Mouse (Mus musculus) kidney, adult 18-20 months (tissue): ENCODE results near the gene Cyp2t4.
A peak's percentile ranks its signal among the peaks of the same experiment; 100 is the strongest.

ENCODE experiments used
- DNase-seq: peaks from one replicate; pipeline ENCODE4 v3.0.0; 2021

Gene Cyp2t4

DNA sequence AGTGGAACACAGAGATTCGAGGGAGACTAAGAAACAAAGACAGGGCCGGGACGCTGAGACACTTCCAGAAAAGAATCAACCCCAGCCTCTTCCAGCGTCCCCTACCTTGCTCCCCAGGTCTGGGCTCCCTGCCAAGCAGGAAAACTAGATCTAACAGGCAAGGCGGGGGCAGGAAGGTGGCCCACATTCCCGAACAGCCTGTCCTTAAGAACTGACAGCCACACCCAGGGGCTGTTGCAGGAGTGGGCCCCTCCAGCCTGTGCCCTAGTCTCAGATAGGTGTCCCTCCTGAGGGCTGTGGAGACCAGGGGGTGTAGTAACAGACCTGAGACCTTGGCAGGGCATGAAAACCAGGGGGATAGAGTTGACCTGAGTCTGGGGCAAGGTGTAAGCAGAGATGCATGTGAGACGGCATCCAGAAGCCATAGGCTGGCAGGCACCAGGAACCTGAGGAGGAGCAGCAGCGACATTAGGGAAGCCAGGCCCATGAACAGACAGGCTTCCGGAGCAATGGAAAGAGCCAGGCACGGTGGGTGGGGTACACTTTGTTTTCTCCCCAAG lies at the start of gene Cyp2t4:
Gene Cyp2t4 (plus strand): TSS at position 510 of the 560 bp plus-strand sequence.
- DNase-seq = peak; percentile 66

DNA sequence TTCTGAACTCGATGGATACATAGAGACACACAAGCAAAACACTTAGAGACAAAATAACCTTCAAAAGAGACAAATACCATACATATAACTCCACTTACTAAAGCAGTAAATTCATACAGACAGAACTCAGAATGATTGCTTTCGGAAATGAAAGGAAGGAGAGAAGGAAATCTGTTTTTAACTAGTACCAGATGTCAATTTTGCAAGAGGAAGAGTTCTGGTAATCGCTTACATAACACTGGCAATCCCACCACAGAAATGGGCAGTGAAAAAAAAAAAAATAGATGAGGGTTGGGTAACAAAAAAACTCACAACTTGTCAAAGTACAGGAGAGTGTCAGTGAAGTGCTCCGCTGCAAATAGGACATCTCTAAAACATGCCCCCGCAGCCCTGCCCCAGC lies 48.6 kb upstream of the Cyp2t4 start:
- no peak for DNase-seq

DNA sequence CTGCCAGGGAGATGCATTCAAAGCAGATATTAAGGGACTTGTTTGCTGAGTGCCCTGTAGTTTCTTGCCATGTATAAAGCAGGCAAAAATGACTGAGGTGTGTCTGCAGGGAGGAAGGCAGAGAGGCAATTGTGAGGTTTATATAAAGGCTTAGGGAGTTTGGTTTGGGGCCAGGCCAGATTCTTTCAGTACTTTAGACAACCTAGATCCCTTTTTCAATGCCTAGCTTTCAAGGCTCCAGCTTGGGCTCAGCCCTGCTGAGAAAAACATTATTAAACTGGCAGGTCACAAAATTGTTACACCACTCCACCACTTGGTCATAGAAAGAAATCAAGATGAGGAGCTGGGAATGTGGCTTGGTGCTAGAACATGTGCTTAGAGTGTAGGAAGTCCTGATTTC lies 43.2 kb upstream of the Cyp2t4 start:
- no peak for DNase-seq

DNA sequence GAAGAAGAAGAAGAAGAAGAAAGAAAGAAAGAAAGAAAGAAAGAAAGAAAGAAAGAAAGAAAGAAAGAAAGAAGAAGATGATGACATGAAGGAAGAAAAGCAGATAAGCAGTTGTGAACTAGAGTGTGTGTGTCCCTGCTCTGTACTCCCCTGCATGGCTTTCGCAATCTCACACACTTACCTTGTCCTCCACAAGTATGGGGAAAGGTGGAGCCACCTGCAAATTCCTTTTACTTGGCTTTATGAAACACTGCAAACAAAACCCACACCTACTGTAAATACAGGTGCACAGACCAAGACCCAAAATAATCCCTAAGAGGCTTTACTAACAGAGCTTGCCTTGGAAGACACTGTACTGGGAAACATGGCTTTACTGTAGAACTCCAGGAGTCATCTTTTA lies 42.5 kb upstream of the Cyp2t4 start:
- DNase-seq = no peak

DNA sequence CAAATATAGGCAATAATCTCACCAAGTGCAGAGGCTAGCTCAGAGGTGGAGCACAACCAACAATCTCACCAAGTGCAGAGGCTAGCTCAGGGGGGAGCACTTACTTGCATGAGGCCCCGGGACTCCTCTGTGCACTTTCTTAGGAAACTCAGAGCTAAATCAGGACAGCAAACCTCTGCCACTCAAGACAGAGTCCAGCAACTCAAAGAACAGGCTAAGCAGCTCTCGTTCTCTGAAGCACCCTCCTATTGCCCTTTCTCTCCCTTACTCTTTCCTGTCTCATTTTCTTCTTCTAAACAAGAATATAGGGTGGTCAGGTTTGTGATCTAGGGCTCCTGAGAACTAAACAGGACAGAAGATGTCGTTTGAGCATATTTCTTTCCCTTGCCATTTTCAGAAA lies 41.5 kb upstream of the Cyp2t4 start:
- no peak for DNase-seq

DNA sequence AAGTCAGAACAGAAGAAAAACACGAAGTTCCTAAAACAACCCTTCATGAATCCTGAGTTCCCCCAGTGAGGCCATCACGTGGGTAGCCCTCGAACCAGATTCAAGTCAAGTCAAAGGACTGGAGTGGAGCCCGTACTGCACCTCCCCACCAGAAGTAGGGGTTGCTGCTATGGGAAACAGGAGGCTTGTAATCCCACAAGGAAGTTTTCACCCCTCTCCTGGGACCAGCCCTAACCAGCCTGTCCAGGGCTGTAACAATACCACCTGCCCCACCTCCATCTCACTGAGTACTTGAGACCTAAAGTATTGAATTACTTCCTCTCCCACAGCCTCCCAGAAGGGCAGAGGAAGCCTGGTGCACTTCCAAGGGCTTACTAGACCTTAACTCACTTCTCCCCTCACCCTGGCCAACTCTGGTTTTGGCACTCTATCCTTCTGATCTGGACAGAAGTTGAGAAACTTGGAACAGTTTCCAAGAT lies 35.4 kb upstream of the Cyp2t4 start:
- no peak for DNase-seq

DNA sequence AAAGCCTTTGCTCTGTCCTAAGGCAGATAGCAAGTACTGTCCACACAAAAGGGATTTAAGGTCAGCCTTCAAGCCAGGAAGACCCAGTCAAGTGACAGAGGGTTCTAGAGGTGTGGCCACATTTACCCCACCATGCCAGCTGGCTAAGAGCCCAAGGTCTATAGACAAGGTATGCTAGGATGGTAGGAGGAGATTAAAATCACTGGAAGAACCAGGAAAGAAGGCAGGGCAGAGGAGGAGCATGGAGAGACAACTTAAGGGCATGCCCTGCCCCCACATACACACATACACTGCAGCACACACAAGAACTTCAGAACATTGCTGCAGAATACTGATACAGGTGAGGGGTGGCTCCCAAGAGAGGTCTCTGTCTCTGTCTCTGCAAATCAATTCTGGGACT lies 33.8 kb upstream of the Cyp2t4 start, which contains the start of gene Cyp2f2:
Gene Cyp2f2 (plus strand): TSS at position 234 of the 400 bp plus-strand sequence.
- DNase-seq = no peak

DNA sequence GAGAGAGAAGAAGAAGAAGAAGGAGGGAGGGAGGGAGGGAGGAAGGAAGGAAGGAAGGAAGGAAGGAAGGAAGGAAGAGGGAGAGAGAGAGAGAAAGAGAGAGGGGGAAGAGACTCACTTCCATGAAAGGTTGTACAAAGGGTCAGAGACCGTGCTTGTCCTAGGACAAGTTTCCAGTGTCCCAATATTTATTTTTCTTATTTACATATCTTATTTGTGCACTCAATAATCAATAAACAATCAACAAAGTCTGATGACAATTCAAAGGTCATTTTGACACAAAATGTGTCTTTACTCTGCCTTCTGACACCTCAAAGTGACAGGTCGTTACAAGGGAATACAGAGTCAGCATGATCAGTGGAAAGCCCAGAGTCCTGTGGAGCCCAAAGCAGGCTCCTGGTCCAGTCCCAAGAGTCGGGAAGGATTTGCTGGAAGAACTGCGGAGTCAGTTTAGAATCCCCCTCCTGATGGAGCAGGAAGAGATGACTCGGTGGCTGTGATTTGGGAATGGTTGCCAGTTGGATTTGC lies 29.1 kb upstream of the Cyp2t4 start:
- no peak for DNase-seq

DNA sequence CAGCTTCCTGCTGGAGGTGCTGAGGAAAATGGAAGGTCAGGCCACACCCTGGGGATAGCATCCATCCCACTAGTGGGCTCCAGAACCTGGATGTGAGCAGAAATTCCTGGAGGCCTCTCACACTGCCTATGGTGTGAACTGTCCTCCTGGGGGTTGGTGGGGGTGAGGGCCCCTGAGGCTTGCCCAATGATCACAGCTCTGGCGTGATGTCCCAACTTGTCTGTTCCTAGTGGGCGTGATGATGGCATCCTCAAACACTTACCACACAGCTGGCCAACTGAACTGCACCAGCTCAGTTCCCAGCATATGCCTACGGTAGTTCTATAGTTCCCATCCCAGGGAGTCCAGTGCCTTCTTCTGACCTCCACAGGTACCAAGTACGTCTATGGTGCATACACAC lies 28.5 kb upstream of the Cyp2t4 start:
- DNase-seq = no peak

DNA sequence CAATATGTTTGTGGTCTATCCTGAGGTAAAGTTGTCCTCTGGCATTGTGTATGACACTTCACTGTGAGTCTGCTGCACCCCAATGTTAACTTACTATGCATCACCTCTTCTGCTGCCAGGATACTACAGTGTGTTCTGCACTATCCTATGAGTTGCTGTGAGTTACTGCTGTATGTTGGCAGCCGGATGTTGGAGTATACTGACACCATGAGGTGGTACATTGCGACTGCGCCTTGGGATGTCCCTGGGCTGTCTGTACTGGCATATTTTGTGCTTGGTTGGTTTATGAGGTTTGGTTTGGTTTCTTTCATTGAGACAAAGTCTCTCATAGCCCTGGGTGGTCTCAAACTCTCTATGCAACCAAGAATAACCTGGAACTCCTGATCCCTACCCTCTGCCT lies 25.4 kb upstream of the Cyp2t4 start:
- peak; percentile 45 for DNase-seq

DNA sequence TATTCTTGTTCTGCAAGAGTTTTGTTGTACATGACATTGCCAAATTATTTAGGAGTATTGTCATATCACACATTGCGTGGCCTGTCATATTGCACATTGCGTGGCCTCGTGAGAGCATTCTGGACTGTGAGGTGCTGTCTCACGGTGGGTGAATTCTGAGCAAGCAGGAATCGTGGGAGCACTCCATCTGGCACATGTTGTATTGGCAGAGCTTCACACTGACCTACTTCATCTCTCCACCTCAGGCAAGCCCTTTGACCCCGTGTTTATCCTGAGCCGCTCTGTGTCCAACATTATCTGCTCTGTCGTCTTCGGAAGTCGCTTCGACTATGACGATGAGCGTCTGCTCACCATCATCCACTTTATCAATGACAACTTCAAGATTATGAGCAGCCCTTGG lies 24.6 kb upstream of the Cyp2t4 start:
- no peak for DNase-seq

DNA sequence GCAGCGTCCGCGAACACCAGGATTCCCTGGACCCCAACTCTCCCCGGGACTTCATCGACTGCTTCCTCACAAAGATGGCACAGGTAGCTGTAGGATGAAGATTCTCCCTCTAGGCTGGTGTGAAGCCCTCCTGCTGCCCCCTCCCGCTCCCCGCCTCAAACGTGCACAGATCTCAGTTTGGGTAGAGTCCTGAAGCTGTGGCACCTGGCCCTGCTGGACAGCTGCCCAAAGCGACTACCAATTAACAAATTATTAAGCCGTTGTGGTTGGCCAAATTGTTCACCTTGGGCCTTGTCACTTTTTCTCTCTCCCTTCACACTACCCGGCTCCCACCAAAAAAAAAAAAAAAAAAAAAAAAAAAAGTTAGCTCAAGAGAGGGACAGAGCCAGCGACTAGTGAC lies 23.7 kb upstream of the Cyp2t4 start:
- DNase-seq = peak; percentile 40

DNA sequence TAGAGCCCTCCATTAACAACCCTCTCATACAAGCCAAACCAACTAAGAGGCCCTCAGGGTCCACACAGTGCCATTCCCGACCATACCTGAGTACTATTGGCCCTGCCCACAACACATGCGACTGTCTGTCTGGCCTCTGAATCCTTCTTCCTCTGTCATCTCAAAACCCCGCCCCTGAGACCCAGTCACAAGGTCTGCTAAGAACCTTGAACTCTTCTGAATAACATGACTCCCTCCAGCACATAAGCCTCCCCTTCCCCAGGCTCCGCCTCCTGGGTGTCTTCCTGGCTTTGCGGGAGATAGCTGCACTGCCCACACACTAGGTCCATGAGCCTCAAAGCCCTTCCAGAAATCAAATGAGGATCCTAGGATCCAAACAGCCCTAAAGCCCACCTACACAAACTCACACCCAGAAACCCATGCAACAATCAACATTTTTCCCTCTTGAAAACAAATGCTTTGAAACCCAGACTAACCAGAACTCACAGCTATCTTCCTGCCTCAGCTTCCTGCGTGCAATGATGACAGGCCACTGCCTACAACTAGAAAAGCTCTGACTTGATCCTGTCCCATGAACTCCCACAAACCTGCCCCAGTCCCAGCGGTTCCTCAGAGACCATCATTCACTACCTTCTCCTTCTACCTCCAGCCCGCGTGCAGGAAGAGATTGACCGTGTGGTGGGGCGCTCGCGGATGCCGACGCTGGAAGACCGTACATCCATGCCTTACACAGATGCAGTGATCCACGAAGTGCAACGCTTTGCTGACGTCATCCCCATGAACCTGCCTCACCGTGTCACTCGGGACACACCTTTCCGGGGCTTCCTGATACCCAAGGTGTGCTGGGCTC lies 22.8 kb upstream of the Cyp2t4 start:
- peak; percentile 40 for DNase-seq

DNA sequence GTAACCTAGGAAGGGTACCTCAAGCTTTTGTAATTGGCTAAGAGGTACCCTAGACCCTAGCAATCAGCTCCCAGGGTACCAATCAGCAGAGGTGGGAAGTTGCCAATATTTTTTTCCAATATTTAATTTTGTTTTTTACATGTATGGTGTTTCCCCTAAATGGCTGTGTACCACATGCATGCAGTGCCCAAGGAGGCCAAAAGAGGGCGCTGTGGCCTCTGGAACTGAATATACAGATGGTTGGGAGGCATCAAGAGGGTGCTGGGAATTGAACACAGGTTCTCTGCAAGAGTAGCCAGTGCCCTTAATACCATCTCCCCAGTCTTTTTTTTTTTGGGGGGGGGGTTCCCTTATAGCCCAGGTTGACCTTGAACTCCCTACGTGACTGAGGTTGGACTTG lies 22.1 kb upstream of the Cyp2t4 start:
- DNase-seq = no peak

DNA sequence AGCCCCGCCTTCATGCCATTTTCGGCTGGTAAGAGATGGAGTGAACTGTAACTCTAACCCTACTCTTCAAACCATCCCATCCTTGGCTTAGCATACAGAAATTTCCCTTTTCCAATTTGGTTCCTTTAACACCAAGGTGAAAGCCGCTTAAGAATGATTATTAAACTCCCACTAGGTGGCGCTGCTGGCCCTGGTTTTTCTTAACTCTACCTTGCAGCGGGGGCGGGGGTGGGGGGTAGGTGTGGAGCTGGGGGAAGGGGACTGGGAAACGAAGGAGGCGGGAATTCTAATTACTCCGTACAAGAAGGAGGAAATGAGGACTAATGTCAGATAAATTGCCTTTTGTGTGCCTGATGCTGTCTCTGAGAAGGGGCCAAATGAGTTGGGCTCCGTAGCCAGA lies 20.9 kb upstream of the Cyp2t4 start:
- DNase-seq = peak; percentile 60

DNA sequence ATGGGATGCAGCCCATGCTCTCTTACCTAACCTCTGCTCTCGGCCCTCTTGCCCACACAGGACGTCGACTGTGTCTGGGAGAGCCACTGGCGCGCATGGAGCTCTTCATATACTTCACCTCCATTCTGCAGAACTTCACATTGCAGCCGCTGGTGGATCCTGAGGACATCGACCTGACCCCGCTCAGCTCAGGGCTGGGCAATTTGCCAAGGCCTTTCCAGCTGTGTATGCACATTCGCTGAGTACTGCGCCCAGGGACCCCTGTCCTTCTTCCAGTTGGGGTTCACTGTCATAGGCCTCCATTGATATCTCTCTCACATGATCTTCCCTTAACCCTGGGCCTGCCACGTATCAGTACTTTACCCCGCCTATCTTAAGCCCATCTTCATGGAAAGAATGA lies 20.4 kb upstream of the Cyp2t4 start:
- DNase-seq = peak; percentile 52

DNA sequence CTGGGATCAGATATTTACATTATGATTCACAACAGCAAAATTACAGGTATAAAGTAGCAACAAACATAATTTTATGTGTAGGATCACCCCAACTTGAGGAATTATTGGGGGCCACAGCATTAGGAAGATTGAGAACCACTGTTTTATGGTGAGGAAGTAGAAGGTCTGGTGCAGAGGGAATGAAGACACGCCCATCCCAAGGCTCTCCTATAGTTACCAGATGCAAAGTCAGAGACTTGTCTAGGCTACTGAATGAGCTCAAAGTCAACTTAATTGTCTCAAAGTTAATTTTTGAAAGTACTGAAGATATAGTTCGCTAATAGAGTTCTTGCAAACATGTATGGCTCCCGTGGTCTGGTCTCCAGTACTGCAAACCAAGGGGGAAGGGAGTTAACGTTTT lies 19.8 kb upstream of the Cyp2t4 start:
- no peak for DNase-seq

DNA sequence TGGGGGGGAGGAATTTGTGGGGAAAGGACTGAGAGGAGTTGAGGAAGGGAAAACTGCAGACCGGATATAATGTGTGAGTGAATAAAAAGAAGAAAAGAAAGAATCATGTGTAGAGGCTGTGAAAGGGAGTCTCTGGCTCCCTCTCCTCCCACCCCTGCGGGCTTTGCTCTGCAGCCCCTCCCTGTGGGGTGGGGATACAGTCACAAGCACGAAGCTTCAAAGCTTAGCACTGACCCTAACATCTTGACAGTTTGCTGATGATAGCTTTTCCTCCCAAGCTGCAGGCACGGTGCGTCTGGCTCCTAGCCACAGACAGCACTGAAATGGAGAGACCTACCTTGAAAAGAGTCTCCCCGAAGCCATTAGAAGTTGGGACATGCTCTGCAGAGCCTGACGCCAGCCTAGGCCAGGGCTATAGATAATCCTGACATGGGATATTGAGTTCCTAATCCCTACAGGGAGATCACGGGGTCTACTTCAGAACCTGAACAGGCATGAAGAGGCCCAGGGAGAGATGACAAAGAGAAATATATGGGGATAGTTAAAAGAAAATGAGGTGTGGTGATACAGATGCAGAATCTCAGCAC lies 17.0 kb upstream of the Cyp2t4 start:
- DNase-seq = no peak

DNA sequence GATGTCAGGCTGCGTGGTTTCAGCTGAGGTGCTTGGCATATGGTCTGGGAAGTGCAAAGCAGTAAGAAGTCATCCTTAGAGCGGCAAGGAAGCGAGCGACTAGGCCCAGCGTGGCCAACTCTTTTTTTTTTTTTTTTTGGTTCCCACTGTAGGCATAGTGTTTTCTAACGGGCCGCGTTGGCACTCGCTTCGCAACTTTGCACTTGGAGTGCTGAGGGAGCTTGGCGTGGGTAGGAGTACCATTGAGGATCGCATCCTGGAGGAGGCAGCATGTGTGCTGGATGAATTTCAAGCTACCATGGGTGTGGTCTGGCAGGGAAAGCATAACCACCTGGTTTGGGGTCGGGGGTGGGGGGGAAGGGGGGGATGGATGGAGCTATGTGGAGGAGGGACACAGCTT lies 2.5 kb downstream of the Cyp2t4 start:
- DNase-seq = no peak

DNA sequence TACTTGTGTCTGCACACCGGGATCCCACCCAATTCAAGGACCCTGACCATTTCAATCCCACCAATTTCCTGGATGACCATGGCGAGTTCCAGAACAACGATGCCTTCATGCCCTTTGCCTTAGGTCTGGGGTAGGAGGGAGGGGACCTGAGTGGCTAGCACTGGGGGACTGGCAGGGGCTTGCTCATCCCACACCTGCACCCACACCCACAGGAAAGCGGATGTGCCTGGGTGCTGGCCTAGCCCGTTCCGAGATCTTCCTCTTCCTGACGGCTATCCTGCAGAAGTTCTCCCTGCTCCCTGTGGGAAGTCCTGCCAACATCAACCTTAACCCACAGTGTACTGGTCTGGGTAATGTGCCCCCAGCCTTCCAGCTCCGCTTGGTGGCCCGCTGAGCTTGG lies 4.7 kb downstream of the Cyp2t4 start:
- no peak for DNase-seq

DNA sequence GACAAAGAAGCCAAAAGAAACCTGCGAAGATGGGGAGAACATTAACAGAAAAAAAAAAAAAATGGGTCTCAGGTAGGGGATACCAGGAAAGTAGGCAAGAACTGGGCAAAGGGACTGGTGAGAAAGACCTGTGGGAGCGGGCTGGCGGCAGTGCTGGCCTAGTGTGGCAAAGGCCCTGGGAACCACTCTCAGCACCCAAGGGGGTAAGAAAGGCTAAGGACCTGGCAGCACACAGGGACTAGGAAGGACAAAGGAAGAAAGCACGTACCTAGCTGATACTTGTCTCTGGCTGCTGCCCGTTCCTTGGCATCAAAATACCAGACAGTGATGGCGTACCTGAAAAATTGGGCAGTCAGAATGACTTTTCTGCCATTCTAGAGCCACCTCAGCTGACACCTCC lies 5.7 kb downstream of the Cyp2t4 start:
- DNase-seq = no peak

DNA sequence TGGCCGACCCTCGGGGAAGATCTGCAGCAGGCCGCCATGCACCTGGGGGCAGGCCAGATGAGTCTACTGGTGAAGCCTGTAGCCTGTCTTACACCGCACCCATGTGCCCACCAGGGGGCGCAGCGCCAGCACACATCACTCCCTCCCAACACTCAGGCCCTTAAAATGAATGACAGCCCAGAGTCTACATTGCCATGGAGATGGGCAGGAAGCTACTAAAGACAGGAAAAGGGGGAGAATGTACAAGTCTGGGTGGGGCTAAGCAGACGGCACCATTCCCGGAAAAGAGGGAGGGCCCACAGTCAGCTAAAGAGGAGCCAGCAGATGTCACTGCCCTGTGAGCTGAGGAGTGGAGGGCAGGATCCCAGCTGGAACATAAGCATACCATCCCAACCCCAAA lies 6.4 kb downstream of the Cyp2t4 start:
- DNase-seq = peak; percentile 88

DNA sequence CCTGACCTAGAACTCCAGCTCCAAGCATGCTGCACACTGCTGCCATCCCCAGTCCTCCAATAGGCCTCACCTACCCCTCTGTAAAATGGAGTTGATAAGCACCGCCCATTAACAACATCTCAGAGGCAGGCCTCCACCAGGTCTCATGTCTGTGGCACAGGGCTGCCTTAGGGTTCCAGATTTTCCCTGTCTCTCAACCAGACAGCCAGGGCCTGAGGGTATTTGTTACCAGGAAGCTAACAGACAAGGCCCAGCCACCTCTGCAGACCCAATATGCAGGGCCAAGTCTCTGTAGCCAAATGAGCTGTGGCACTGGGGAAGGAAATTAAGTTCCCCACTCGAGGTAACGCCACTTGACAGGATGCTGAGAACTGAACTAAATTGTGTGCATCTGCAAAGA lies 7.4 kb downstream of the Cyp2t4 start:
- DNase-seq = no peak

DNA sequence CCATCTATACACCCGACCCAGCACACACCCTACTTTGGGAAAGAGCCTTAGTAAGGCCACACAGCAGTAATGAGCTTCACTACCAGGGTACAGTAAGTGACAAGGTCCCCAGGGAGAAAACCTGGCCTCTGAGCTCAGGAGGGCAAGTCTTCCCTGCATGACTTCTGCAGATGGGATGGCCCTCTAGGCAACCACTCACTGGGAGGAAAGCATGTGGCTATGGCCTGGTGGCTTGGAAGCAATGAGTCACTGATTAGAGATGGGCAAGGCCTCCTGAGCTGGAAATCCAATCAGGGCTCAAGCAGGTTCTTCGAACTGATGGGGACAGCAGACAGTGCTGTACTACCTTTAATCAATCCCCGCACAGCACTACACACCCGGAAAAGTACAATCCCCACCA lies 8.2 kb downstream of the Cyp2t4 start:
- no peak for DNase-seq
